Comparison of ENCODE assay signal across 50 mouse cellular contexts in genomic region chr7:24676575-24676974, GRCm38 (mm10). TPM values are rescaled to one million over a fixed set of nuclear protein-coding genes. Genes with fewer than 3 reads are reported as not detected.
"Had no signal": no experiment of that assay in that cellular context is flagged by ENCODE, and none has a peak within 500 bp of the region (broad histone marks: within the 10 kb centered on the region; RNA-seq: fewer than 3 reads in every experiment).

Tex101 (minus strand) TSS chr7:24676675.

- H3K4me2 ChIP-seq: heart, embryonic 11.5 days; heart, embryonic 12.5 days; heart, embryonic 13.5 days; heart, embryonic 15.5 days; hindbrain, embryonic 12.5 days; hindbrain, embryonic 13.5 days; hindbrain, embryonic 14.5 days; hindbrain, embryonic 15.5 days; intestine, embryonic 15.5 days; kidney, embryonic 15.5 days had no signal

- H3K9ac ChIP-seq: heart, embryonic 12.5 days; heart, embryonic 13.5 days; heart, embryonic 15.5 days; hindbrain, embryonic 12.5 days; hindbrain, embryonic 13.5 days; hindbrain, embryonic 14.5 days; hindbrain, embryonic 15.5 days; intestine, embryonic 15.5 days; kidney, embryonic 15.5 days had no signal

- H3K4me3 ChIP-seq: heart, embryonic 10.5 days; heart, embryonic 12.5 days; heart, embryonic 13.5 days; heart, embryonic 15.5 days; hindbrain, embryonic 10.5 days; hindbrain, embryonic 12.5 days; hindbrain, embryonic 13.5 days; hindbrain, embryonic 15.5 days; intestine, embryonic 15.5 days; kidney, embryonic 15.5 days; layer of hippocampus, adult 2 months; left cerebral cortex, adult 2 months had no signal

- H3K9me3 ChIP-seq: heart, embryonic 10.5 days; heart, embryonic 12.5 days; heart, embryonic 13.5 days; heart, embryonic 15.5 days; hindbrain, embryonic 10.5 days; hindbrain, embryonic 12.5 days; hindbrain, embryonic 13.5 days; hindbrain, embryonic 15.5 days; intestine, embryonic 15.5 days; kidney, embryonic 15.5 days had no signal

- DNase-seq: heart, postnatal 10 days; heart, postnatal 14 days; heart, postnatal 36 days; heart, postnatal 4 days; kidney, adult 11 months; kidney, adult 18-20 months; kidney, adult 2 months; kidney, adult 8-10 months; kidney, adult 9 months; kidney, postnatal 10 days; kidney, postnatal 14 days; kidney, postnatal 25 days; kidney, postnatal 36 days; kidney, postnatal 4 days; layer of hippocampus, adult 9-11 months; layer of hippocampus, postnatal 36 days had no signal

- ATAC-seq: hindbrain, embryonic 16.5 days; hindbrain, postnatal 0 days; inflammation-experienced regulatory T-cells, adult 6 months; intestine, embryonic 15.5 days; intestine, embryonic 16.5 days; intestine, postnatal 0 days had no signal

- H3K36me3 ChIP-seq: heart, embryonic 10.5 days; heart, embryonic 12.5 days; heart, embryonic 13.5 days; heart, embryonic 15.5 days; hindbrain, embryonic 10.5 days; hindbrain, embryonic 12.5 days; hindbrain, embryonic 13.5 days; hindbrain, embryonic 15.5 days; intestine, embryonic 15.5 days; kidney, embryonic 15.5 days had no signal

- H3K27me3 ChIP-seq: hindbrain, embryonic 12.5 days; hindbrain, embryonic 13.5 days; hindbrain, embryonic 15.5 days; intestine, embryonic 15.5 days; kidney, embryonic 15.5 days had no signal

- H3K27ac ChIP-seq: heart, embryonic 10.5 days; heart, embryonic 13.5 days; heart, embryonic 15.5 days; hindbrain, embryonic 10.5 days; hindbrain, embryonic 12.5 days; hindbrain, embryonic 13.5 days; hindbrain, embryonic 14.5 days; hindbrain, embryonic 15.5 days; hindbrain, postnatal 0 days; intestine, embryonic 15.5 days; kidney, embryonic 15.5 days; kidney, postnatal 0 days; layer of hippocampus, adult 2 months; left cerebral cortex, adult 2 months had no signal

- H3K4me1 ChIP-seq: heart, embryonic 10.5 days; heart, embryonic 12.5 days; heart, embryonic 13.5 days; heart, embryonic 15.5 days; hindbrain, embryonic 12.5 days; hindbrain, embryonic 13.5 days; hindbrain, embryonic 15.5 days; intestine, embryonic 15.5 days; kidney, embryonic 15.5 days had no signal

RNA-seq across cellular contexts. Expression of gene Tex101, which starts in this region (rescaled TPM):
- total RNA-seq: heart, postnatal 10 days; heart, postnatal 14 days; heart, postnatal 36 days; heart, postnatal 4 days; hematopoietic stem cell, adult 5-6 weeks; hindbrain, postnatal 0 days; layer of hippocampus, adult 18-20 months; layer of hippocampus, adult 2 months; layer of hippocampus, adult 8-10 months; layer of hippocampus, postnatal 10 days; layer of hippocampus, postnatal 14 days; layer of hippocampus, postnatal 25 days; layer of hippocampus, postnatal 36 days; left cerebral cortex, adult 18-20 months; left cerebral cortex, adult 2 months had no signal
- polyA plus RNA-seq: heart, embryonic 10.5 days; heart, embryonic 11.5 days; heart, embryonic 12.5 days; heart, embryonic 13.5 days; heart, embryonic 14.5 days; heart, embryonic 15.5 days; heart, embryonic 16.5 days; heart, postnatal 0 days; hindbrain, embryonic 10.5 days; hindbrain, embryonic 11.5 days; hindbrain, embryonic 12.5 days; hindbrain, embryonic 13.5 days; hindbrain, embryonic 14.5 days; hindbrain, embryonic 15.5 days; hindbrain, embryonic 16.5 days; hindbrain, postnatal 0 days; inflammation-experienced regulatory T-cells, adult 6 months; intestine, embryonic 14.5 days; intestine, postnatal 0 days; kidney, adult 2 months; kidney, embryonic 14.5 days; kidney, embryonic 15.5 days; kidney, postnatal 0 days; large intestine, adult 2 months had no signal
